Mouse (Mus musculus) MEL (cell line): ENCODE results near the gene H2al1b. TPM values are rescaled to one million over a fixed set of nuclear protein-coding genes. Genes with fewer than 3 reads are reported as not detected.

ENCODE experiments used
- DNase-seq: peaks from one replicate; pipeline ENCODE4 v3.0.0; 2011; ENCODE audit warnings: low read depth, low spot score
- H3K27ac ChIP-seq: 2 replicates; pipeline ENCODE4 v1.5.1; 2012; ENCODE audit warnings: low read depth, mild to moderate bottlenecking, control low read depth, low read length, moderate library complexity; ENCODE audit not compliant: control insufficient read depth
- H3K27me3 ChIP-seq, 2 experiments: fragments of 150-350 bp in 1 of 2; sonication (generic) in 1 of 2; 2 replicates each; pipeline ENCODE4 v1.6.1; 2012; ENCODE audit warnings: low read length in 2 of 2, mild to moderate bottlenecking in 2 of 2, improper control_type of control experiment in 1 of 2, moderate library complexity in 1 of 2; ENCODE audit not compliant: insufficient read depth in 2 of 2, control insufficient read depth in 1 of 2
- H3K36me3 ChIP-seq, 2 experiments: 2 replicates each; pipeline ENCODE4 v1.6.1; 2012 to 2014; ENCODE audit warnings: low read length in 2 of 2, improper control_type of control experiment in 1 of 2, inconsistent platforms in 1 of 2, mild to moderate bottlenecking in 1 of 2; ENCODE audit not compliant: insufficient read depth in 2 of 2, control insufficient read depth in 1 of 2
- H3K4me1 ChIP-seq, 2 experiments: fragments of 150-350 bp in 1 of 2; sonication (generic) in 1 of 2; 2 replicates each; pipeline ENCODE4 v1.6.1; 2012; ENCODE audit warnings: low read length in 2 of 2, improper control_type of control experiment in 1 of 2, mild to moderate bottlenecking in 1 of 2; ENCODE audit not compliant: insufficient read depth in 2 of 2, control insufficient read depth in 1 of 2
- H3K4me3 ChIP-seq, 2 experiments: fragments of 150-350 bp in 1 of 2; sonication (generic) in 1 of 2; 2 replicates each; pipeline ENCODE4 v1.5.1; 2012; ENCODE audit warnings: low read depth in 2 of 2, low read length in 2 of 2, mild to moderate bottlenecking in 2 of 2, moderate library complexity in 2 of 2, control low read depth in 1 of 2, improper control_type of control experiment in 1 of 2; ENCODE audit not compliant: control insufficient read depth in 1 of 2, insufficient read depth in 1 of 2
- H3K79me2 ChIP-seq: 2 replicates; pipeline ENCODE4 v1.6.1; 2012; ENCODE audit warnings: mild to moderate bottlenecking, low read length, moderate library complexity; ENCODE audit not compliant: control insufficient read depth, poor library complexity, insufficient read depth
- H3K9ac ChIP-seq: 2 replicates; pipeline ENCODE4 v1.6.1; 2012; ENCODE audit warnings: low read depth, mild to moderate bottlenecking, control low read depth, low read length, moderate library complexity; ENCODE audit not compliant: control insufficient read depth, poor library complexity, severe bottlenecking
- H3K9me3 ChIP-seq: fragments of 150-350 bp; sonication (generic); replicated peaks from 2 replicates; pipeline ENCODE4 v1.6.1; 2012; ENCODE audit warnings: mild to moderate bottlenecking, low read length, improper control_type of control experiment, moderate library complexity; ENCODE audit not compliant: insufficient read depth
- CHD1 ChIP-seq: IDR thresholded peaks from 2 replicates; pipeline ENCODE4 v1.6.1; 2012; ENCODE audit warnings: low read depth, mild to moderate bottlenecking, inconsistent platforms, low read length, improper control_type of control experiment
- CTCF ChIP-seq, 3 experiments: IDR thresholded peaks in 2 of 3; conservative IDR thresholded peaks in 1 of 3; 2 replicates each; pipeline ENCODE4 v1.5.1; 2011 to 2012; ENCODE audit warnings: low read length in 3 of 3, low read depth in 2 of 3, mild to moderate bottlenecking in 2 of 3, improper control_type of control experiment in 1 of 3, inconsistent platforms in 1 of 3, mixed read lengths in 1 of 3, moderate library complexity in 1 of 3; ENCODE audit not compliant: control insufficient read depth in 1 of 3, insufficient read depth in 1 of 3, poor library complexity in 1 of 3, severe bottlenecking in 1 of 3
- ELF1 ChIP-seq: IDR thresholded peaks from 2 replicates; pipeline ENCODE4 v1.6.1; 2014; ENCODE audit warnings: low read depth, mild to moderate bottlenecking, inconsistent platforms, low read length, improper control_type of control experiment, moderate library complexity
- ETS1 ChIP-seq: IDR thresholded peaks from 2 replicates; pipeline ENCODE4 v1.6.1; 2012; ENCODE audit warnings: low read depth, mild to moderate bottlenecking, inconsistent platforms, low read length, improper control_type of control experiment, moderate library complexity
- GABPA ChIP-seq: IDR thresholded peaks from 2 replicates; pipeline ENCODE4 v1.6.1; 2012; ENCODE audit warnings: low read depth, mild to moderate bottlenecking, inconsistent platforms, low read length, improper control_type of control experiment, moderate library complexity
- MYB ChIP-seq: IDR thresholded peaks from 2 replicates; pipeline ENCODE4 v1.6.1; 2011; ENCODE audit warnings: mild to moderate bottlenecking, low read depth, low read length, improper control_type of control experiment
- POLR2AphosphoS5 ChIP-seq: IDR thresholded peaks from 2 replicates; pipeline ENCODE4 v1.6.1; 2012; ENCODE audit warnings: low read depth, borderline replicate concordance, mild to moderate bottlenecking, inconsistent platforms, low read length, moderate library complexity, mixed read lengths
- RAD21 ChIP-seq: IDR thresholded peaks from 2 replicates; pipeline ENCODE4 v1.6.1; 2011; ENCODE audit warnings: mild to moderate bottlenecking, low read depth, low read length, improper control_type of control experiment
- SIN3A ChIP-seq: IDR thresholded peaks from 2 replicates; pipeline ENCODE4 v1.6.1; 2012; ENCODE audit warnings: low read length, improper control_type of control experiment, inconsistent platforms
- SMC3 ChIP-seq: IDR thresholded peaks from 2 replicates; pipeline ENCODE4 v1.6.1; 2011; ENCODE audit warnings: low read depth, low read length, improper control_type of control experiment
- ZNF384 ChIP-seq: IDR thresholded peaks from 2 replicates; pipeline ENCODE4 v1.6.1; 2012; ENCODE audit warnings: low read depth, mild to moderate bottlenecking, inconsistent platforms, low read length, improper control_type of control experiment
- polyA plus RNA-seq, 2 experiments: library from polyadenylated mRNA; stranded (reverse) in 1 of 2; unstranded in 1 of 2; fragments of >175 nt in 1 of 2; fragments of >200 nt in 1 of 2; gene quantifications; 2 replicates each; pipeline versions ENCODE4 v1.2.1 to v1.2.4; 2012; ENCODE audit warnings: low replicate concordance in 2 of 2, low read depth in 1 of 2; ENCODE audit not compliant: insufficient read length in 2 of 2, insufficient read depth in 1 of 2, missing spikeins in 1 of 2
- total RNA-seq: library from RNA; depleted of rRNA; stranded (reverse); fragments of 300-350 nt; gene quantifications from 2 replicates; pipeline ENCODE4 v1.2.3, GENCODE M21; 2012; rRNA removed

The H2al1b gene
- total and polyA plus RNA-seq, 3 experiments = not detected

DNA sequence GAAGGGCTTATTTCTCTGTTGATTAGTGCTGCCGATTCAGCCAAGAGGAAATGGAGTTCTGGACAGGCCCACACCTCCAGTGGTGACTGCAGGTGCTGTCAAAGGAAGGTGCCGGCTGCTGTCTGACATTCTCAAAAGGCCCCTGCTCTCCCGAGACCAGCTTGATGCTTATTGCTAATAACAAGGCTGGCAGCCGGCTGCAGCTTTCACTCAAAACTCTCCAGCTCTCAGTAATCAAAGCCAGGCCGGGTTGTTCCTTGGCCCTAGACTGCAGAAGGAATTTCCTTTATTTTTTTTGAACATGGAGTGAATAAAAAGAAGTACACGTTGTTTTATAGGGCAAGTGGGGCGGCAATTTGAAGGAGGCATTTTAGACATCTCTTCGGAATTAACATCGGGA lies 43.5 kb downstream of the H2al1b start:
- no peak for DNase-seq
- no peaks in the 10 kb centered on the region for H3K36me3 ChIP-seq
- no peaks in the 10 kb centered on the region for H3K9me3 ChIP-seq

DNA sequence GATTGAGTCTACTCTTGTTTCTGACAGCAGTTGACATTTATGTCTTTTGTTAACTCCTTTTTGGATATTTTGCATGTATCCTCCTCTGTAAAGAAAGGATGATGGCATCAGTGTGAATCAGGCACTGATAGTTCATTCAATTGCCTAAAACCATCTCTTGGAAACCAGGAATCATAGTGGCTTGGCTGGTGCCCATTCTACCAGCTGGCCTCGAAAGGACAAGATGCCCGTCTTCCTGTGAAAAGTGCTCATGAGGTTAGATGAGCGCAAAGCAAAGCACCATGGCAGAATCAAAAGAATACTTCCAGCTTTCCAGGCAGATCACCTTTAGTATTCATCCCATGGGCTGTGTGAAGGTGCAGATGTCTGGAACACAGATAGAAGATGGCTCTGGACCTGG lies 44.5 kb downstream of the H2al1b start:
- Histone ChIP-seq H3K27me3 (no peaks in the 10 kb centered on the region), H3K36me3 (no peaks in the 10 kb centered on the region), H3K9me3 (no peaks in the 10 kb centered on the region), H3K27ac (no peak overlapping the region), H3K79me2 (no peaks in the 10 kb centered on the region), H3K4me1 (no peaks in the 10 kb centered on the region), H3K4me3 (no peak overlapping the region), H3K9ac (no peak overlapping the region)
- DNase-seq = no peak
- TF ChIP-seq SIN3A (no peak), GABPA (no peak), SMC3 (no peak), ETS1 (no peak), RAD21 (no peak), MYB (no peak), CHD1 (no peak)

More for the DNA sequence above, 43.5 kb downstream of the H2al1b start:
- H3K9ac ChIP-seq = no peak overlapping the region
- H3K27ac ChIP-seq = no peak overlapping the region
- H3K27me3 ChIP-seq = no peaks in the 10 kb centered on the region
- H3K4me3 ChIP-seq = no peak overlapping the region
- no peaks in the 10 kb centered on the region for H3K4me1 ChIP-seq
- H3K79me2 ChIP-seq = no peaks in the 10 kb centered on the region
- no peak for TF ChIP-seq CTCF (IDR thresholded peaks at IDR 0.05 in 2 of 3, conservative IDR thresholded peaks at IDR 0.05 in 1 of 3; ENCODE audit: control insufficient read depth in 1 of 3, insufficient read depth in 1 of 3, low read depth in 2 of 3, low read length in 3 of 3, poor library complexity in 1 of 3, severe bottlenecking in 1 of 3)
- TF ChIP-seq ZNF384 = no peak
- TF ChIP-seq POLR2AphosphoS5 = no peak
- TF ChIP-seq ELF1 = no peak

Other genes starting within 250 kb of the H2al1b start
- gene H2al1a, start 3.2 kb upstream of the H2al1b start, total RNA-seq = not detected in 2 replicates
- not detected for gene H2al1a, start 3.2 kb upstream of the H2al1b start, polyA plus RNA-seq
- not detected in 2 replicates for gene H2al1c, start 3.2 kb downstream of the H2al1b start, total RNA-seq
- not detected for gene H2al1c, start 3.2 kb downstream of the H2al1b start, polyA plus RNA-seq
- not detected in 2 replicates for gene H2al1d, start 6.4 kb downstream of the H2al1b start, total RNA-seq
- gene H2al1d, start 6.4 kb downstream of the H2al1b start, polyA plus RNA-seq = not detected
- gene H2al1e, start 9.5 kb downstream of the H2al1b start, total RNA-seq = not detected in 2 replicates
- not detected for gene H2al1e, start 9.5 kb downstream of the H2al1b start, polyA plus RNA-seq
- not detected in 2 replicates for gene H2al1f, start 12.7 kb downstream of the H2al1b start, total RNA-seq
- not detected for gene H2al1f, start 12.7 kb downstream of the H2al1b start, polyA plus RNA-seq
- not detected in 2 replicates for gene H2al1g, start 15.8 kb downstream of the H2al1b start, total RNA-seq
- not detected for gene H2al1g, start 15.8 kb downstream of the H2al1b start, polyA plus RNA-seq
- gene H2al1h, start 19.1 kb downstream of the H2al1b start, total RNA-seq = not detected in 2 replicates
- not detected for gene H2al1h, start 19.1 kb downstream of the H2al1b start, polyA plus RNA-seq
- gene H2al1i, start 22.2 kb downstream of the H2al1b start, total RNA-seq = not detected in 2 replicates
- not detected for gene H2al1i, start 22.2 kb downstream of the H2al1b start, polyA plus RNA-seq
- not detected in 2 replicates for gene H2al1j, start 25.4 kb downstream of the H2al1b start, total RNA-seq
- gene H2al1j, start 25.4 kb downstream of the H2al1b start, polyA plus RNA-seq = not detected